Mouse (Mus musculus) lung, adult 2 months (tissue): Measurements from ENCODE around the gene Myof. TPM values are rescaled to one million over a fixed set of nuclear protein-coding genes. Genes with fewer than 3 reads are reported as not detected.

Experiments used
- DNase-seq: peaks from one replicate; pipeline ENCODE4 v3.0.0; 2022
- H3K4me1 ChIP-seq: fragments of 200-500 bp; 2 replicates; pipeline ENCODE4 v1.6.1; 2011; ENCODE audit warnings: low read length; ENCODE audit not compliant: control insufficient read depth, insufficient read depth
- H3K4me3 ChIP-seq: fragments of 200-500 bp; replicated peaks from 2 replicates; pipeline ENCODE3; 2011; ENCODE audit warnings: low read depth, mild to moderate bottlenecking, control low read depth, low read length; ENCODE audit errors: extremely low read depth
- CTCF ChIP-seq: fragments of 200-500 bp; IDR thresholded peaks from 2 replicates; pipeline ENCODE4 v1.5.1; 2011; ENCODE audit warnings: mild to moderate bottlenecking, low read length, control low read depth; ENCODE audit not compliant: insufficient read depth
- POLR2A ChIP-seq: fragments of 200-500 bp; IDR thresholded peaks from 2 replicates; pipeline ENCODE4 v1.6.1; 2011; ENCODE audit warnings: low read depth, mild to moderate bottlenecking, control low read depth, low read length, borderline replicate concordance; ENCODE audit errors: extremely low read depth
- WGBS: fragments of 180-500 bp; shearing (Covaris S2); methylation state at CpG from one replicate; pipeline ENCODE4 v1.1.7; 2018; 5-methylcytosine and 5-hydroxymethylcytosine counted together
- polyA plus RNA-seq: library from polyadenylated mRNA; depleted of rRNA; stranded (reverse); fragments of >200 nt; gene quantifications from 2 replicates; pipeline ENCODE4 v1.2.3, GENCODE M21; 2012; rRNA removed

The Myof gene
- 46.7 and 51.8 TPM in 2 replicates for polyA plus RNA-seq

- TF ChIP-seq CTCF (no peak), POLR2A (peak; percentile 52; the same call in 1 of the 2 replicates)
- H3K4me3 ChIP-seq, result peak within 1 kb of the TSS; percentile 54
- peaks cover 9% of the 10 kb centered on the region for H3K4me1 ChIP-seq
- DNase-seq, result peak; percentile 73
- WGBS, result 1% methylated on average over 28 of the region's 28 CpGs
Measured at GRCm38 (mm10) chr19:38043281-38043981, at the start of gene Myof. TSS of gene Myof (minus strand) at chr19:38043577.

GRCm38 (mm10) chr19:38091512-38091985 lies 48.2 kb upstream of the Myof start:
- Histone ChIP-seq H3K4me1 (no peaks in the 10 kb centered on the region), H3K4me3 (no peak overlapping the region)
- WGBS, result 57% methylated on average over 4 of the region's 4 CpGs
- DNase-seq, result no peak
- no peak for TF ChIP-seq POLR2A

GRCm38 (mm10) chr19:38089358-38089757 lies 46.0 kb upstream of the Myof start:
- TF ChIP-seq CTCF, result no peak
- no peak for TF ChIP-seq POLR2A
- Histone ChIP-seq H3K4me1 (no peaks in the 10 kb centered on the region), H3K4me3 (no peak overlapping the region)
- 62% methylated on average over 8 of the region's 8 CpGs for WGBS
- DNase-seq, result no peak

DNA sequence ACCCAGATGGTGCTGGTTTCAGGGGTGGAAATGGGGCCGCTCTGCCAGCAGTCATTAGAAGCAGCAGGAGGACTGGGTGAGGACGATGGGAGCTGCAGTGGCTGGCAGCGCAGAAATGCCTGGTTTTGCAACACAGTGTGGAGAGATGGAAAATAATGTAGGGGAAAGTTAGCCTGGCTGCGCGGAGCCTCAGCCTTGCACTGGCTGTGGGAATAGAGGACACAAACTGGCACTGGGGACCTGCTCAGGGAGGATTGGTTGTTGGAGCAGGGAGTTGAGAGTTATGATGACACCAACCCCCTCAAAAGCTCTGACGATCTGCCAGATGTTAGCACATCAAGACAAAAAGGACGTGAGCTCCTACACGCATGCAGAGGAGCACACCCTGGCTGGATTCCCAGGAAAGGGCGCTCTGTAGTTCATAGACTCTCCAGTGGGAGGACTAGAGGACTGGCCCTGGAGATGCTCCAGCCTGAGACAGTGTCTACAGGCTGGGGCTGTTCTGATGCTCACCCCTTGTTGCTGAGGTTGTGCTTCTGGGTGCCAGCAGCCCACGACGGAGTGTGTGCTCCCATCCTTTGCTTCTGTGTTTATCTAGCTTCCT lies 43.7 kb upstream of the Myof start:
- TF ChIP-seq POLR2A (no peak), CTCF (peak; percentile 37; the same call in 1 of the 2 replicates)
- 39% methylated on average over 11 of the region's 11 CpGs for WGBS
- DNase-seq, result no peak
- H3K4me1 ChIP-seq, result no peaks in the 10 kb centered on the region
- H3K4me3 ChIP-seq, result no peak overlapping the region

GRCm38 (mm10) chr19:38085841-38086240 lies 42.5 kb upstream of the Myof start:
- WGBS, result 81% methylated on average over 4 of the region's 4 CpGs
- Histone ChIP-seq H3K4me1 (no peaks in the 10 kb centered on the region), H3K4me3 (no peak overlapping the region)
- TF ChIP-seq POLR2A (no peak), CTCF (no peak)
- DNase-seq, result no peak

DNA sequence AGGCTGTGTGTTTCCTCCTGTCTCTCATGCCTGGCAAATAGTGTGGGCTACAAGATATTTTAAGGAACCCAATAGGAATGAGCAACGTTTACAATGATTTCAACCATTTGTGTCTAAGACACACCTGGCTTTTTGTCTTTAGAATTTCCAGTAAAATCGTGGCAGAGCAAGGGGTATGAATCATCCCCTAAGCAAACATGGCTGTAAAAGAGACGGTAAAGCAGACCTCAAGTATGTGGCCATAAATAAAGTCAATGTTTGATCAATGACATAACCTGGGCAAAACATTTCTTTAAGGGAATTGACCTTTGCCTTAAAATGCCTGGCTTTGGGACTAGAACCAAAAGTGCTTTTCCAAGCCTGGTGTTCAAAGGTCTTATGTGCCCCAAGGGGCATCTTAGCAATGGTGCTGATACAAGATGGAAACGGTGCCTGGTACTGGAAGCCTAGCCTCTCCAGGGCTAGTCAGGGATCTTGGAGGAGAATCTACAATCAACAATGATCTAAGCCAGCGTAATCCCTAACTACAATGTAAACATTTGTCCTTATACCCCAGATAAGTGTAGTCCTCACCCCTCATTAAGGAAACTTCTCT lies 39.7 kb upstream of the Myof start:
- Histone ChIP-seq H3K4me1 (no peaks in the 10 kb centered on the region), H3K4me3 (no peak overlapping the region)
- no peak for TF ChIP-seq CTCF
- TF ChIP-seq POLR2A, result no peak
- WGBS, result 41% methylated on average over 5 of the region's 5 CpGs
- no peak for DNase-seq

DNA sequence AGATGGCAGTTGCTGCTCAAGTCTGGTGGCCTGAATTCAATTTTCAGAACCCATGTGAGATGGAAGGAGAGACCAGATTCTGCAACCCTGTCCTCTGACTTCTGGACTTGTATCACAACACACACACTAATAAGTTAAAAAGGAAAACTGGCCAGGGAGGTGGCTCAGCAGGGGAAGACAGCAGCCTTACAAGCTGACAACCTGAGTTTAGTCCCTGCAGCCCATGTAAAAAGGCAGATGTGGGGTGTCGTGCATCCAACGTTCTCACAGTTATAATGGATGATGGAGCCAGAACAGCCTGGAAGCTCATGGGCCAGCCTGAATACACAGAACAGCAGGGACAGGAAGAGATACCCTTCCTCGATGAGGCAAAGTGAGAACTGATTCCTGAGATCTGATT lies 38.0 kb upstream of the Myof start:
- TF ChIP-seq CTCF (no peak), POLR2A (no peak)
- 54% methylated on average over 3 of the region's 3 CpGs for WGBS
- H3K4me3 ChIP-seq, result no peak overlapping the region
- H3K4me1 ChIP-seq, result no peaks in the 10 kb centered on the region
- DNase-seq, result no peak

DNA sequence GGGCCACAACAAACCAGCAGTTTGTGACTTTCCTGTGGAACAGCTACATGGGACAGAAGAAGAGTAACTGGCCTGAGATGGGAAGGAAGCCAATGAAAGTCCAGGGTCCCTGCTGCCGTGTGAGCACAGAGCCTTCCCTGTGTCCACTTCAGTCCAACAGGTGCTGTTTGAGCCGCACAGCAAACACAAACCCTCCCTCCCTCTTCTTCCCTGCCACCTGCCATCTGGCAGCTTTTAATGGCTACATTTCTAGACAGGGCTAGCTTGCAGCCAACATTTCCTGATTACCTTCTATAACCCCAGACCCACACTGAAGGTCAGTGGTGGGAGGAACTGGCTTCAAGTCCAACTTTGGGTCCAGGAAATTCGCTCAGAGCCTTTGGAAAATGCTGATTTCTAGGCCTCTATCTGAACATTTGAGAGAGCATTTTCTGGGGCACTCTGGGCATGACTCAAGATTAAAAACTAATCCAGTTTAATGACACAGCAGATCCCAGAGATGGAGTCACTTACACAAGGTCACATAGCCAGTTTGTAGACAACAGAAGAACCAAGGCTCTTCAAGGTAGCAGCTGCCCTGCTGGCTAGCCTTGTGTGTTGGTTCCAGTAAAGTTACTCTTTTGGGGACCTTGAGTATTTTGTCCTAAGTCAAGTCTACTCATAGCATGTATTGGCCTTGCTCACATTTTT lies 34.6 kb upstream of the Myof start:
- DNase-seq, result no peak
- H3K4me3 ChIP-seq, result no peak overlapping the region
- WGBS, result 54% methylated on average over 3 of the region's 3 CpGs
- TF ChIP-seq CTCF, result no peak
- no peak for TF ChIP-seq POLR2A
- H3K4me1 ChIP-seq, result no peaks in the 10 kb centered on the region

DNA sequence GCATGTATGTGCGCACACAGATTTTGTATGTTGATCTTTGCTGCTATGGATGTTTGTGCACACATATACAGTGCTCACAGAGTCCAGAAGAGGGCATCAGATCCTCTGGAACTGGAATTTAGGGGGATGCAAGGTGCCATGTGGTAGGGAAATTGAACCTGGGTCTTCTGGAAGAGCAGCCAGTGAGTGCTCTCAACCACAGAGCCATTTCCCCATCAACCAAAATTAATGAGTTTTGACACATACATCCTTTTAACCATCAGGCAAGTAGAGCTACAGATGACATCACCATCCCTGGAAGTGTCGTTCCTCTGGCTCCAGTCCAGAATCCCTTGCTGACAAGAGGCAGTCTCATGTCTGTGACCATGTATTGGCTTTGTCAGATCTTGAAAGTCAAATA lies 32.9 kb upstream of the Myof start:
- no peak overlapping the region for H3K4me3 ChIP-seq
- DNase-seq, result no peak
- TF ChIP-seq POLR2A (no peak), CTCF (no peak)
- 52% methylated on average over 2 of the region's 2 CpGs for WGBS
- no peaks in the 10 kb centered on the region for H3K4me1 ChIP-seq

DNA sequence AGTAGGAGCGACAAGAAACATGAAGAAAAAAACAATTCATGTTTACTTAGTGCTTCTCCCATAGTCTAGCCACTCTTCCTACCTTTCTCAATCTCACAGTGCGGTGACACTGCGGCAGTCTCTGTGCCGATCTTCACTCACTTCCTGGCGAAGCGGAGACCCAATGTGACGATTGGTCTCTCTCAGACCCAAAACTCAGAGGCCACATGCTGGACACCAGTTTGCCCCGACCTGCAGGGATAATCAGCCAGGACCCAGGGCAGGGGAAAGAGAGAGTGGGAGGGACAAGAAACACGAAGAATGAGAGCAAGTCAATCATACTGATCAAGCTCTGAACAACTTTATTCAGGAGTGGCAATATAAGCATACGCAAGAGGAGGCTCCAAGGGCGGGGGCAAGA lies 31.7 kb upstream of the Myof start:
- DNase-seq, result no peak
- Histone ChIP-seq H3K4me3 (no peak overlapping the region), H3K4me1 (no peaks in the 10 kb centered on the region)
- TF ChIP-seq CTCF (no peak), POLR2A (no peak)
- 84% methylated on average over 11 of the region's 11 CpGs for WGBS
